Mouse (Mus musculus) liver, embryonic 14.5 days (tissue): ENCODE results near the gene Kifap3.

Experiments
- CTCF ChIP-seq: IDR thresholded peaks from 2 replicates; pipeline ENCODE4 v1.5.1; 2016; ENCODE audit warnings: antibody characterized with exemption, low read depth, control low read depth
- EP300 ChIP-seq: IDR thresholded peaks from 2 replicates; pipeline ENCODE4 v1.6.1; 2016; ENCODE audit warnings: antibody characterized with exemption, low read depth

DNA sequence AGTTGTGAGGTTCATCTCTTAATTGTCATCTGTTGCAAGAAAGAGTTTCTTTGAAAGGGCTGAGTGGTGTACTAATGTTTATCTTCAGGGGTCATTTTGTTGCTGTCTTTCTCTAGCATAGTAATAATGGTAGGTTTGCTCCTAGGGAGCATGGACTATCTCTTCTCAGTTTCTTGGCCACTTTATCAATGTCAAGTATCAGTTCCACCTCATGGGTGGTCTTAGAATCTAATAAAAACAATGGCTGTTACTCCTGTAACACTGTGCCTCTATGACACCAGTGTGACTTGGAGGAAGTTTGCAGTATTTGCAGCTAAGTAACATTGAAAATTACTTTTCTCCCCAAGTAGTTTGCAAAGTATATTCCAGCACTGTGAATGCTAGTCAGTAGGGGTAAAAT is 110.2 kb downstream of the Kifap3 start:
- TF ChIP-seq CTCF = no peak
- TF ChIP-seq EP300 = no peak
